Mouse (Mus musculus): ENCODE data around the gene Olfr720. TPM values are rescaled to one million over a fixed set of nuclear protein-coding genes. Genes with fewer than 3 reads are reported as not detected.

The Olfr720 gene
- polyA plus RNA-seq (2015; fragmentation: Nextera tagmentation; extraction: Ambion mirVana): not detected in 2 replicates

- ATAC-seq (ENCODE audit: low read depth): no peak
- no peak within 1 kb of the TSS for H3K27ac ChIP-seq (ENCODE audit: low read length)
- H3K9ac ChIP-seq (ENCODE audit: low read depth, low read length): no peak within 1 kb of the TSS
- no peaks in the 10 kb centered on the region for H3K36me3 ChIP-seq (ENCODE audit: control insufficient read depth, insufficient read depth)
- 55% methylated on average over 4 of the region's 4 CpGs for WGBS (ENCODE audit: insufficient replicate concordance)
- no peaks in the 10 kb centered on the region for H3K27me3 ChIP-seq (ENCODE audit: control insufficient read depth, insufficient read depth, low read depth, low read length)
- no peak within 1 kb of the TSS for H3K4me2 ChIP-seq (ENCODE audit: low read depth, low read length)
- no peaks in the 10 kb centered on the region for H3K9me3 ChIP-seq (replicated peaks; ENCODE audit: control insufficient read depth, low read length)
- no peak within 1 kb of the TSS for H3K4me3 ChIP-seq (ENCODE audit: low read depth, low read length)
- H3K4me1 ChIP-seq (ENCODE audit: control insufficient read depth, low read depth, low read length): no peaks in the 10 kb centered on the region
Measured at GRCm38 (mm10) chr14:14186738-14187137, at the start of gene Olfr720. Gene Olfr720, minus strand, starts transcription at chr14:14186838.

Other genes starting within 250 kb of the Olfr720 start
- gene Atxn7, start 225.4 kb downstream of the Olfr720 start, polyA plus RNA-seq (2015; fragmentation: Nextera tagmentation; extraction: Ambion mirVana): 1.2 and 1.5 TPM in 2 replicates
- gene Thoc7, start 225.0 kb downstream of the Olfr720 start, polyA plus RNA-seq (2015; fragmentation: Nextera tagmentation; extraction: Ambion mirVana): 60.2 and 68.5 TPM in 2 replicates
- gene Psmd6, start 65.9 kb downstream of the Olfr720 start, polyA plus RNA-seq (2015; fragmentation: Nextera tagmentation; extraction: Ambion mirVana): 101 and 108 TPM in 2 replicates
- not detected in 2 replicates for gene Olfr31, start 136.0 kb upstream of the Olfr720 start, polyA plus RNA-seq (2015; fragmentation: Nextera tagmentation; extraction: Ambion mirVana)
- gene Il3ra, start 159.4 kb upstream of the Olfr720 start, polyA plus RNA-seq (2015; fragmentation: Nextera tagmentation; extraction: Ambion mirVana): 2.6 and 4.1 TPM in 2 replicates
- gene Olfr721-ps1, start 214.5 kb upstream of the Olfr720 start, polyA plus RNA-seq (2015; fragmentation: Nextera tagmentation; extraction: Ambion mirVana): not detected in 2 replicates